Mouse (Mus musculus): ENCODE measurements around the gene Gtpbp1.

DNA sequence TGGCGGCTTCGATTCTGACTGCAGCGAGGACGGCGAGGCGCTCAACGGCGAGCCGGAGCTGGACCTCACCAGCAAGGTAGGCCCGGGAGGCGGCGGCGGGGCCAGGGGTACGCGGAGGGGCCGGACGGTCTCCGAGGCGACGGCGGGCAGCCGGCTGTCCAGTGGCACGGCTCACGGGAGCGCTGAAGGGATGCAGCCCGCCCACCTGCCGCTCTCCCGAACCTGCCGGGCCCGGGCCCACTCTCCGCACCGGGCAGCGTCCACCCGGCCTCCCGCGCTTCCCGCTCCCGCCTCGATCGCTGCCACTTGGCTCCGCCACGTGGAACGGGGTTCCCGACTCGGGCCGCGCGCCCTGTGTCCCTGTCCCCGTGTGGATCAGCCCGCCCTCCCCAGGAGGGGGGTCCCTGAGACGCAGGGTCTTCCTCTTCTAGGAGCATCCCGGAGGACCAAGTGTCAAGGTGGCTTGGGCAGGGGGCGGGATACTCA lies 421 bp downstream of the Gtpbp1 start:
- TF ChIP-seq CTCF (IDR thresholded peaks at IDR 0.05; ENCODE audit: borderline replicate concordance, extremely low read depth, insufficient read depth, insufficient read length) (no peak), POLR2A (IDR thresholded peaks at IDR 0.05; ENCODE audit: borderline replicate concordance, extremely low read depth, insufficient read depth, insufficient read length, poor library complexity, severe bottlenecking) (no peak)
